In genomic region chr9:123679198-123679597, GRCm38 (mm10) we compare ENCODE assay signal across 8 mouse cellular contexts. TPM values are rescaled to one million over a fixed set of nuclear protein-coding genes. Genes with fewer than 3 reads are reported as not detected.
A peak's percentile ranks its signal among the peaks of the same experiment; 100 is the strongest.
DNase-seq lines count a peak whose midpoint lies in the region; ATAC-seq and TF ChIP-seq lines count a peak whose summit lies in the region.

No protein-coding gene starts in this region.

- H3K9ac ChIP-seq in ES-E14 (ENCODE audit: insufficient read depth, low read depth, low read length, poor library complexity, severe bottlenecking), result no peak overlapping the region
- no peak overlapping the region for H3K9ac ChIP-seq in hindbrain, embryonic 12.5 days
- 0 out of 2 replicates have a peak overlapping the region, but pooled peaks have one; percentile 74 for H3K9ac ChIP-seq in liver, postnatal 0 days (replicated peaks)

- H3K36me3 ChIP-seq in erythroblast, embryonic 14.5 days (ENCODE audit: control insufficient read depth), result peaks cover 18% of the 10 kb centered on the region
- H3K36me3 ChIP-seq in ES-E14 (ENCODE audit: control insufficient read depth, insufficient read depth, low read length, poor library complexity, severe bottlenecking), result no peaks in the 10 kb centered on the region
- no peaks in the 10 kb centered on the region for H3K36me3 ChIP-seq in hindbrain, embryonic 12.5 days
- no peaks in the 10 kb centered on the region for H3K36me3 ChIP-seq in liver, postnatal 0 days (replicated peaks; ENCODE audit: insufficient read depth, low read length)

- DNase-seq in ES-E14 (ENCODE audit: low read depth, low spot score), result no peak
- DNase-seq in liver, postnatal 0 days, result no peak
- DNase-seq in cerebellum, adult 9-10 months, result no peak
- no peak for DNase-seq in left cerebral cortex, postnatal 4 days
- no peak for DNase-seq in cerebellum, adult 11 months

- H3K27me3 ChIP-seq in erythroblast, embryonic 14.5 days (ENCODE audit: control insufficient read depth), result peaks cover 97% of the 10 kb centered on the region
- H3K27me3 ChIP-seq in hindbrain, embryonic 12.5 days, result peaks cover 51% of the 10 kb centered on the region
- H3K27me3 ChIP-seq in liver, postnatal 0 days (ENCODE audit: insufficient read depth, low read length), result peaks cover 40% of the 10 kb centered on the region

- WGBS in hindbrain, embryonic 12.5 days, result 28% methylated on average over 2 of the region's 2 CpGs
- 35% methylated on average over 2 of the region's 2 CpGs for WGBS in liver, postnatal 0 days (ENCODE audit: insufficient replicate concordance)

- no peak for TF ChIP-seq EP300 in liver, postnatal 0 days (IDR thresholded peaks at IDR 0.05; ENCODE audit: low read depth)

- in situ Hi-C loops in ES-E14 (cut with MboI; ENCODE audit: low sequenced_read_pairs in 2 of 2, unreplicated experiment in 2 of 2), result no loop called here

- no peak; the same call in 1 of the 2 replicates for ATAC-seq in erythroblast, adult 5-6 weeks (replicated peaks; ENCODE audit: low FRiP score, poor library complexity, severe bottlenecking)
- no peak for ATAC-seq in hindbrain, embryonic 12.5 days (ENCODE audit: low FRiP score)
- no peak for ATAC-seq in liver, postnatal 0 days

- peaks cover 38% of the 10 kb centered on the region for H3K4me1 ChIP-seq in erythroblast, embryonic 14.5 days (ENCODE audit: control insufficient read depth)
- no peaks in the 10 kb centered on the region for H3K4me1 ChIP-seq in ES-E14 (ENCODE audit: control insufficient read depth in 2 of 2, insufficient read depth in 2 of 2, low read length in 2 of 2, poor library complexity in 1 of 2)
- H3K4me1 ChIP-seq in hindbrain, embryonic 12.5 days, result peaks cover 7% of the 10 kb centered on the region
- peaks cover 9% of the 10 kb centered on the region; the same call in 1 of the 2 replicates for H3K4me1 ChIP-seq in liver, postnatal 0 days (ENCODE audit: insufficient read depth)

- H3K4me3 ChIP-seq in erythroblast, embryonic 14.5 days (replicated peaks), result peak overlapping the region; percentile 90
- H3K4me3 ChIP-seq in ES-E14 (ENCODE audit: insufficient read depth in 1 of 2, low read depth in 1 of 2, low read length in 2 of 2, poor library complexity in 1 of 2, severe bottlenecking in 1 of 2), result peak overlapping the region; percentile 58 to 65; a peak in 3 of 4 replicates
- peak overlapping the region; percentile 42; the same call in 1 of the 2 replicates for H3K4me3 ChIP-seq in hindbrain, embryonic 12.5 days
- peak overlapping the region; percentile 75 for H3K4me3 ChIP-seq in liver, postnatal 0 days (ENCODE audit: low read depth, low read length)

- intact Hi-C loops in left cerebral cortex, postnatal 4 days (cut with DNase I), result no loop called here

- peak overlapping the region; percentile 70 for H3K4me2 ChIP-seq in hindbrain, embryonic 12.5 days (replicated peaks)
- H3K4me2 ChIP-seq in liver, postnatal 0 days (ENCODE audit: low read depth, low read length), result peak overlapping the region; percentile 88

- no peak for TF ChIP-seq CTCF in liver, postnatal 0 days (IDR thresholded peaks at IDR 0.05; ENCODE audit: low read depth)

- H3K27ac ChIP-seq in ES-E14 (ENCODE audit: insufficient read depth, low read depth, low read length, poor library complexity, severe bottlenecking), result no peak overlapping the region
- no peak overlapping the region for H3K27ac ChIP-seq in hindbrain, embryonic 12.5 days
- H3K27ac ChIP-seq in liver, postnatal 0 days (ENCODE audit: low read depth), result no peak overlapping the region

- peaks cover 4% of the 10 kb centered on the region; the same call in 1 of the 2 replicates for H3K9me3 ChIP-seq in erythroblast, embryonic 14.5 days (ENCODE audit: control insufficient read depth, low read length)
- no peaks in the 10 kb centered on the region for H3K9me3 ChIP-seq in ES-E14 (ENCODE audit: control insufficient read depth, insufficient read depth, low read depth, low read length)
- no peaks in the 10 kb centered on the region for H3K9me3 ChIP-seq in hindbrain, embryonic 12.5 days (replicated peaks)
- H3K9me3 ChIP-seq in liver, postnatal 0 days (ENCODE audit: low read length), result no peaks in the 10 kb centered on the region

TF ChIP-seq in ES-E14, 5 proteins besides CTCF, POLR2A, EP300 and RAD21:
- no peak for TF ChIP-seq ZC3H11A (IDR thresholded peaks at IDR 0.05; ENCODE audit: borderline replicate concordance, low read depth, low read length)
- no peak for TF ChIP-seq CHD2 (IDR thresholded peaks at IDR 0.05; ENCODE audit: low read depth, low read length)
- TF ChIP-seq ZNF384 (IDR thresholded peaks at IDR 0.05; ENCODE audit: low read depth, low read length), result no peak
- TF ChIP-seq HCFC1 (IDR thresholded peaks at IDR 0.05; ENCODE audit: borderline replicate concordance, insufficient read depth, low read length), result no peak
- TF ChIP-seq MAFK (IDR thresholded peaks at IDR 0.05; ENCODE audit: insufficient read depth, low read depth, low read length), result no peak
TF ChIP-seq in ES-E14: peak in this region for 0.

RNA-seq across cellular contexts. Expression of gene Slc6a20a, which starts 0.5 kb away (rescaled TPM):
- polyA plus RNA-seq in erythroblast, embryonic 14.5 days (2012), result 0.23 and 0.45 TPM in 2 replicates
- 34.3 and 35.2 TPM in 2 replicates for total RNA-seq in erythroblast, adult 5-6 weeks (2015; ENCODE audit: low replicate concordance)
- total RNA-seq in erythroblast, adult 5-6 weeks (2017; ENCODE audit: low replicate concordance), result 39.0 TPM in 2 replicates
- 0.22 and 0.32 TPM in 2 replicates for total RNA-seq in ES-E14 (2012; rRNA removed)
- polyA plus RNA-seq in hindbrain, embryonic 12.5 days (2016; fragmentation: Nextera tagmentation; extraction: Ambion mirVana), result 1.5 and 1.6 TPM in 2 replicates
- polyA plus RNA-seq in liver, postnatal 0 days (2015; fragmentation: Nextera tagmentation; extraction: Ambion mirVana), result 2.3 and 2.4 TPM in 2 replicates
- total RNA-seq in left cerebral cortex, postnatal 4 days (2021), result 10 to 100 TPM; 15.3 to 15.7 TPM

RNA-seq across cellular contexts. Expression of gene Ccr9, which starts 1.0 kb away (rescaled TPM):
- 0.01 TPM in 1 of 2 replicates, not detected in the other for polyA plus RNA-seq in erythroblast, embryonic 14.5 days (2012)
- 0.84 and 3.5 TPM in 2 replicates for total RNA-seq in erythroblast, adult 5-6 weeks (2015; ENCODE audit: low replicate concordance)
- total RNA-seq in erythroblast, adult 5-6 weeks (2017; ENCODE audit: low replicate concordance), result 0.34 and 0.84 TPM in 2 replicates
- not detected in 2 replicates for total RNA-seq in ES-E14 (2012; rRNA removed)
- 0.25 and 0.29 TPM in 2 replicates for polyA plus RNA-seq in hindbrain, embryonic 12.5 days (2016; fragmentation: Nextera tagmentation; extraction: Ambion mirVana)
- 0.19 and 0.23 TPM in 2 replicates for polyA plus RNA-seq in liver, postnatal 0 days (2015; fragmentation: Nextera tagmentation; extraction: Ambion mirVana)
- under 1 TPM; 0.16 to 0.18 TPM for total RNA-seq in left cerebral cortex, postnatal 4 days (2021)

RNA-seq across cellular contexts. Expression of gene Lztfl1, which starts 38.3 kb away (rescaled TPM):
- 0.10 and 0.38 TPM in 2 replicates for polyA plus RNA-seq in erythroblast, embryonic 14.5 days (2012)
- total RNA-seq in erythroblast, adult 5-6 weeks (2015; ENCODE audit: low replicate concordance), result 6.3 and 16.7 TPM in 2 replicates
- 9.6 and 15.3 TPM in 2 replicates for total RNA-seq in erythroblast, adult 5-6 weeks (2017; ENCODE audit: low replicate concordance)
- 18.4 and 19.8 TPM in 2 replicates for total RNA-seq in ES-E14 (2012; rRNA removed)
- polyA plus RNA-seq in hindbrain, embryonic 12.5 days (2016; fragmentation: Nextera tagmentation; extraction: Ambion mirVana), result 53.2 and 57.4 TPM in 2 replicates
- 16.6 and 16.8 TPM in 2 replicates for polyA plus RNA-seq in liver, postnatal 0 days (2015; fragmentation: Nextera tagmentation; extraction: Ambion mirVana)
- total RNA-seq in left cerebral cortex, postnatal 4 days (2021), result 10 to 100 TPM; 58.2 to 61.9 TPM

RNA-seq across cellular contexts. Expression of gene Slc6a20b, which starts 46.8 kb away (rescaled TPM):
- polyA plus RNA-seq in erythroblast, embryonic 14.5 days (2012), result 0.29 TPM in 1 of 2 replicates, not detected in the other
- total RNA-seq in erythroblast, adult 5-6 weeks (2015; ENCODE audit: low replicate concordance), result 1.0 TPM in 1 of 2 replicates, not detected in the other
- total RNA-seq in erythroblast, adult 5-6 weeks (2017; ENCODE audit: low replicate concordance), result 1.3 and 1.4 TPM in 2 replicates
- total RNA-seq in ES-E14 (2012; rRNA removed), result 0.31 and 0.37 TPM in 2 replicates
- polyA plus RNA-seq in hindbrain, embryonic 12.5 days (2016; fragmentation: Nextera tagmentation; extraction: Ambion mirVana), result 0.27 and 0.38 TPM in 2 replicates
- polyA plus RNA-seq in liver, postnatal 0 days (2015; fragmentation: Nextera tagmentation; extraction: Ambion mirVana), result 0.09 and 0.16 TPM in 2 replicates
- total RNA-seq in left cerebral cortex, postnatal 4 days (2021), result under 1 TPM; 0.40 to 0.48 TPM

Comparison
In these comparisons a context has a peak if more than half of its experiments do, and no peak if none do; other contexts are left out.
1. RNA of gene Slc6a20a, which starts 0.5 kb away (total RNA-seq): 34.3 to 39.0 TPM in erythroblast, adult 5-6 weeks and 15.3 to 15.7 TPM in left cerebral cortex, postnatal 4 days; 0.22 to 0.32 TPM in ES-E14; every median in the first group is over 10 times any median in the second.
2. Peak in every context shown above with its lines, with median percentiles within 50 percentile points of each other: H3K4me3 ChIP-seq.